Mouse (Mus musculus) limb, embryonic 14.5 days (tissue): Measurements from ENCODE around the gene Igsf21. TPM values are rescaled to one million over a fixed set of nuclear protein-coding genes. Genes with fewer than 3 reads are reported as not detected.

Experiments
- ATAC-seq: fragments of 200-750 bp; cut with Nextera tagmentation; 2 replicates; pipeline ENCODE4 v1.8.0; 2017; ENCODE audit warnings: low read depth, moderate number of reproducible peaks, moderate TSS enrichment; ENCODE audit not compliant: low FRiP score
- DNase-seq: peaks from one replicate; pipeline ENCODE4 v3.0.0-alpha.2; 2015; ENCODE audit warnings: low spot score
- H3K27ac ChIP-seq: fragments of 300-500 bp; sonication (generic); replicated peaks from 2 replicates; pipeline ENCODE4 v1.5.1; 2014; ENCODE audit warnings: low read depth, mild to moderate bottlenecking, low read length, moderate library complexity, mixed read lengths
- H3K27me3 ChIP-seq: fragments of 300-500 bp; sonication (generic); 2 replicates; pipeline ENCODE4 v1.6.1; 2014; ENCODE audit warnings: low read length, mixed read lengths; ENCODE audit not compliant: control insufficient read depth, insufficient read depth
- H3K36me3 ChIP-seq: fragments of 300-500 bp; sonication (generic); 2 replicates; pipeline ENCODE4 v1.6.1; 2014; ENCODE audit warnings: mild to moderate bottlenecking, low read length, moderate library complexity, mixed read lengths; ENCODE audit not compliant: control insufficient read depth, insufficient read depth
- H3K4me1 ChIP-seq: fragments of 300-500 bp; sonication (generic); 2 replicates; pipeline ENCODE4 v1.6.1; 2014; ENCODE audit warnings: antibody characterized with exemption, low read length, mixed read lengths; ENCODE audit not compliant: control insufficient read depth, insufficient read depth
- H3K4me2 ChIP-seq: fragments of 300-500 bp; sonication (generic); replicated peaks from 2 replicates; pipeline ENCODE4 v1.6.1; 2014; ENCODE audit warnings: low read depth, mild to moderate bottlenecking, low read length, moderate library complexity; ENCODE audit not compliant: severe bottlenecking
- H3K4me3 ChIP-seq: fragments of 300-500 bp; sonication (generic); replicated peaks from 2 replicates; pipeline ENCODE4 v1.5.1; 2014; ENCODE audit warnings: low read length
- H3K9ac ChIP-seq: fragments of 300-500 bp; sonication (generic); 2 replicates; pipeline ENCODE4 v1.6.1; 2014; ENCODE audit warnings: mild to moderate bottlenecking, low read depth, low read length, moderate library complexity; ENCODE audit not compliant: severe bottlenecking
- H3K9me3 ChIP-seq: fragments of 300-500 bp; sonication (generic); 2 replicates; pipeline ENCODE4 v1.6.1; 2016; ENCODE audit warnings: low read length; ENCODE audit not compliant: control insufficient read depth
- POLR2A ChIP-seq: fragments of 200-500 bp; IDR thresholded peaks from 2 replicates; pipeline ENCODE4 v1.8.0; 2012; ENCODE audit warnings: inconsistent platforms, mild to moderate bottlenecking, moderate library complexity, borderline replicate concordance; ENCODE audit not compliant: insufficient read depth, insufficient read length; ENCODE audit errors: extremely low read depth
- WGBS: fragments of 180-500 bp; shearing (Covaris S2); extraction: QIAGEN DNeasy Blood & Tissue Kit; methylation state at CpG from one replicate; pipeline ENCODE4 v1.1.7; 2014; 5-methylcytosine and 5-hydroxymethylcytosine counted together
- polyA plus RNA-seq, 2 experiments: library from polyadenylated mRNA; depleted of rRNA in 1 of 2; stranded (reverse) in 1 of 2; unstranded in 1 of 2; fragments of >200 nt; fragmentation: Nextera tagmentation in 1 of 2; extraction: Ambion mirVana in 1 of 2; gene quantifications; 2 replicates each; pipeline versions ENCODE4 v1.2.1 to v1.2.3; 2012 to 2014

Gene Igsf21
- polyA plus RNA-seq, 2 experiments = 0.45 to 0.55 TPM

- Histone ChIP-seq H3K36me3 (no peaks in the 10 kb centered on the region), H3K27me3 (peaks cover 22% of the 10 kb centered on the region), H3K4me1 (0 out of 2 replicates have a peak, but pooled peaks cover 4% of the 10 kb centered on the region), H3K9ac (no peak overlapping the region), H3K4me2 (no peak overlapping the region), H3K4me3 (no peak overlapping the region), H3K9me3 (no peaks in the 10 kb centered on the region), H3K27ac (no peak overlapping the region)
- DNase-seq (no peak), ATAC-seq (no peak)
- WGBS = 100% methylated on average over 1 of the region's 1 CpGs
- no peak for TF ChIP-seq POLR2A
Observed at GRCm38 (mm10) chr4:140100141-140100540, 146.4 kb downstream of the Igsf21 start.

DNA sequence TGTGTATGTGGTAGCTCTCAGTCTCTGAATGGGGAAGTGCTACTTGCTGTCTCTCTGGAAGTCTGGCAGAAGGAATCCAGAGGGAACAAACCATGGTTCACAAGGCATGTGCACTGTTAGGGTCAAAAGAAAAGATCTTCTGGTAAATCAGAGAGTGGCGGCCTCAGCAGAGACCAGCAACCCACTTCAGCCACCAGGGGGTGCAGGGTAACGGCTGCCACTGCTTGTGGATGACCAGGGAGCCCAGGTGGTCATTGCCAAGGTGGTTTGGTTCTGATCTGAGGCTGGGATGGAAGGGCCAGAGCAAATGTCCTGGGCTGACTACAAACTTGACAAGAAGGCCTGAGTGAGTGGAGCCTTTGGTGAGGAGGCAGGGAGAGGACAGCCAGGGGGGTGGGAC lies 150.3 kb downstream of the Igsf21 start:
- Histone ChIP-seq H3K9ac (no peak overlapping the region), H3K27ac (no peak overlapping the region), H3K36me3 (no peaks in the 10 kb centered on the region), H3K9me3 (no peaks in the 10 kb centered on the region), H3K4me2 (no peak overlapping the region), H3K4me1 (no peaks in the 10 kb centered on the region), H3K27me3 (no peaks in the 10 kb centered on the region), H3K4me3 (no peak overlapping the region)
- 70% methylated on average over 2 of the region's 2 CpGs for WGBS
- DNase-seq (no peak), ATAC-seq (no peak)
- no peak for TF ChIP-seq POLR2A

DNA sequence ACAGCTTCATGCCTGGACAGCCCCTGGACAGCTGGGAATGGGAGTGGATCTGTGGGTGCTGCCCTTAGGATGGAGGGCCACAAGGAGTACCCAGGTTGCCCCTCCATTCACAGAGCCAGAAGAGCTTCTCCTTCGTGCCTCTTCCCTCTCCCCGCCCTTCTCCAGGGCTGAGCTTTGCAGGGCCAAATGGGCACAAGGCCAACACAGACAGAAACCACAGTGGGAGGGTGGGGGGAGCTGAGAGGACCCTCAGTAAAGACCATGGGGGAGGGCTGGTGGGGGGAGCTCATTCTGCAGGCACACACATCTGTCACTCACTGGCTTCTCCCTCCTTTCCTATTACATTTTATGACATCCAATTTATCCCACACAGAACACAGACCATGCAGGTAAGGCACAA lies 151.7 kb downstream of the Igsf21 start:
- 30% methylated on average over 2 of the region's 2 CpGs for whole genome bisulfite sequencing
- H3K36me3 ChIP-seq = no peaks in the 10 kb centered on the region
- no peak for DNase-seq
- H3K27ac ChIP-seq = no peak overlapping the region
- H3K9me3 ChIP-seq = no peaks in the 10 kb centered on the region
- no peak for ATAC-seq
- H3K27me3 ChIP-seq = no peaks in the 10 kb centered on the region
- H3K9ac ChIP-seq = no peak overlapping the region
- TF ChIP-seq POLR2A = no peak
- no peak overlapping the region for H3K4me2 ChIP-seq
- H3K4me1 ChIP-seq = no peaks in the 10 kb centered on the region
- H3K4me3 ChIP-seq = no peak overlapping the region

DNA sequence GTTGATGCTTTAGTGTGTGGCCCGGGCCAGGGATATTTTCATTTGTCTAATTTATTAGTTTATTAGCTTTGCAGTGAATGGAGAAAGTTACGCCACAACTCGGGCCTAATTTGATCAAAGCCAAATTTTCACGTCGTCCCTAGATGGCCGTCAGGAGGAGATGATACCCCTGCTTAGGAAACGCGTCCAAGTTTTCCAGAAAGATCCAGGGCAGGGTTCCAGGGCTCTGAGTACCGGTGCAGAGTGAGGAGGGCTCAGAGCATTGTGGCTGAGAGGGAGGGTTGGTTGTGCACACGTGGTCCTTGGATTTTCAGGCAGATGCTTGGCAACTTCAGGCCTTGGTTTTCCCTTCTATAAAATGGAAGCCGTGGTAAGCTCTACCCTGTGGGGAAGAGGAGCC lies 154.2 kb downstream of the Igsf21 start:
- 50% methylated on average over 11 of the region's 11 CpGs for WGBS
- H3K9me3 ChIP-seq = no peaks in the 10 kb centered on the region
- H3K9ac ChIP-seq = no peak overlapping the region
- no peaks in the 10 kb centered on the region for H3K36me3 ChIP-seq
- no peak overlapping the region for H3K27ac ChIP-seq
- no peaks in the 10 kb centered on the region for H3K27me3 ChIP-seq
- TF ChIP-seq POLR2A = no peak
- H3K4me1 ChIP-seq = no peaks in the 10 kb centered on the region
- peak; percentile 62 for DNase-seq
- no peak for ATAC-seq
- no peak overlapping the region for H3K4me3 ChIP-seq
- H3K4me2 ChIP-seq = no peak overlapping the region

- no peak overlapping the region for H3K9ac ChIP-seq
Observed at GRCm38 (mm10) chr4:140091693-140092092, 154.9 kb downstream of the Igsf21 start.

DNA sequence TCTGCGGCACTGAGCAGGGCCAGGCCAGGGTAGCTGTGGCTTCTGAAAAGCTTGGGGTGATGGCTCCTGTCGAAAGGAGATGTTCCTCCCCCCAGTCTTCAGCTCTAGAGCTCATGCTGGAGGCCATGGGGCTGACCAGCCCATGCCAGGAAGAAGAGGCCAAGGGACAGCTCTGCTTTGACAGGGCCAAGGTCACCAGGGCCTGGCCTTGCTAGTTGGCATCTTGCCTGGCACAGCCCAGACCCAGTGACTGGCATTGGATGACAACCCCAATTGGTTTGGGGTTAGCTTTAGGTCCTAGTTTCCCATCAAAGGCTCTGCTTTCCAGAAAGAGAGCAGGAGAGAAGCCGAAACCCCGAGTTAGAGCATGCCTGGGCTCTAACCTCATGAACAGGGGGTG lies 156.9 kb downstream of the Igsf21 start:
- no peak for ATAC-seq
- WGBS = 79% methylated on average over 4 of the region's 4 CpGs
- DNase-seq = no peak
- TF ChIP-seq POLR2A = no peak
- no peak overlapping the region for H3K27ac ChIP-seq
- no peak overlapping the region for H3K4me2 ChIP-seq
- H3K9me3 ChIP-seq = no peaks in the 10 kb centered on the region
- no peaks in the 10 kb centered on the region for H3K27me3 ChIP-seq
- H3K4me3 ChIP-seq = no peak overlapping the region
- no peak overlapping the region for H3K9ac ChIP-seq
- no peaks in the 10 kb centered on the region for H3K4me1 ChIP-seq
- H3K36me3 ChIP-seq = no peaks in the 10 kb centered on the region

More at GRCm38 (mm10) chr4:140091693-140092092, 154.9 kb downstream of the Igsf21 start:
- H3K27me3 ChIP-seq = no peaks in the 10 kb centered on the region
- no peak for TF ChIP-seq POLR2A
- H3K36me3 ChIP-seq = no peaks in the 10 kb centered on the region
- H3K4me1 ChIP-seq = no peaks in the 10 kb centered on the region
- no peak for DNase-seq
- H3K27ac ChIP-seq = no peak overlapping the region
- no peak overlapping the region for H3K4me2 ChIP-seq
- no peak for ATAC-seq
- 65% methylated on average over 3 of the region's 3 CpGs for WGBS
- no peaks in the 10 kb centered on the region for H3K9me3 ChIP-seq
- H3K4me3 ChIP-seq = no peak overlapping the region
